Mouse (Mus musculus): Measurements from ENCODE around the gene Mtx3.
A peak's percentile ranks its signal among the peaks of the same experiment; 100 is the strongest.
"Not testable (repeated sequence)": the region's sequence is repeated elsewhere in the genome, so short reads cannot be mapped to it uniquely, and the experiment has no call there.

Mtx3 gene

DNA sequence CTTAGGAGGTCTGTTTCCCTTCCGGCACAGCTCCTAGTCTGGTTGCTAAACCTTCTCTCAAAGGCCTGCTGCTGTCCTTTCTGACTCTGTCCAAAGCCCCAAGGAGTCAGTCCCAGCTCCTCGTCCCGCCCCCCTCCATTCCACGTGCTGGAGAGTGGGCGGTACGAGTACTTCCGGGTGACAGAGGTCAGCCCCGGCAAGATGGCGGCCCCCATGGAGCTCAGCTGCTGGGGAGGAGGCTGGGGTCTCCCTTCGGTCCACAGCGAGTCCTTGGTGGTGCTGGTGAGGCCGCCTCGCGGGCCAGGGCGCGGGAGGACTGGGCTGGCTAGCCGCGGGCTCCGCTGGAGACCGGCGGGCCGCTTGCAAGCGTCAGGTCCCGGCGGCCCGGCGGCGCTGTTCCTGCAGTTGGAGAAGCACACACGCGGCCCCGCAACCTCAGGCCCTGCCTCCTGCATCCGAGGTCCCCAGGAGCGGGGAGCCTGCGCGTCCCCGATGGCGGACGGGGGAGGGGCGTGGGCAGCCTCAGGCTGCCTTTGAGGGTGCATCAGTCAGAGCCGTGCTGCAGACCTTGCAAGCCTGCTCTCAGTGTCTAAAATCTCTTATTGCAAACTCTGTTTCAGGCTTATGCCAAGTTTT lies at the start of gene Mtx3:
TSS of gene Mtx3 (plus strand) at position 175 of the 636 bp plus-strand sequence.
- peak; percentile 21 for DNase-seq (ENCODE audit: low read depth, low spot score)

- DNase-seq (ENCODE audit: low read depth, low spot score) = no peak
Observed at GRCm38 (mm10) chr13:92798830-92799229, 45.7 kb upstream of the Mtx3 start.

- DNase-seq (ENCODE audit: low read depth, low spot score) = no peak
Observed at GRCm38 (mm10) chr13:92799306-92799925, 45.1 kb upstream of the Mtx3 start.

GRCm38 (mm10) chr13:92806785-92807184 lies 37.8 kb upstream of the Mtx3 start:
- no peak for DNase-seq (ENCODE audit: low read depth, low spot score)

DNA sequence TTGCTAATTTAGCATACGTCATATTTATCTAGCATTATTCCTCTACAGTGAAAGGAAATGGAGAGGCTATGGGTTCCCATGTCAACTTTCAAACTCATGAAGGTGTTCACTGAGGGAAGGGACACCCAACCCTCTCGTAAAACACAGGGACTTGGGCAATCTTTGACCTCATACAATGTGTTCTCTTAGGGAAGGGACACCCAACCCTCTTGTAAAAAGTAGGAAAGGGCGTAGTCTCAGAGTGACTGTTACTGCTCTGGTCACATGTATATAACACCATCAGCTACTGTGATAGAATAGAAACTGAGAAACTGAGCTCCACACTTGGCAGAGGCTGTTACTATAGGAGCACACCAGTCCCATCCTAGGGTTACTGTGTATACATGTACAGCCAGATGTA lies 36.7 kb upstream of the Mtx3 start:
- no peak for DNase-seq (ENCODE audit: low read depth, low spot score)

DNA sequence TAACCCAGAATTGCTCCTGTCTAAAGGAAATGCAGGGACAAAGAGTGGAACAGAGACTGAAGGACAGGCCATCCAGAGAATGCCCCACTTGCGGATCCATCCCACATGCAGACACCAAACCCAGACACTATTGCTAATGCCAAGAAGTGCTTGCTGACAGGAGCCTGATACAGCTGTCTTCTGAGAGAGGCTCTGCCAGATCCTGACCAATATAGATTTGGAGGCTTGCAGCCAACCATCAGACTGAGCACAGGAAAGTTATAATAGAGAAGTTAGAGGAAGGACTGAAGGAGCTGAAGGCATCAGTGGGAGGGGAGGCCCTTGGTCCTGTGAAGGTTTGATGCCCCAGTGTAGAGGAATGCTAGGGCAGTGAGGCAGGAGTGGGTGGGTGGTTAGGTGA lies 34.0 kb upstream of the Mtx3 start:
- DNase-seq (ENCODE audit: low read depth, low spot score) = not testable (repeated sequence)

DNA sequence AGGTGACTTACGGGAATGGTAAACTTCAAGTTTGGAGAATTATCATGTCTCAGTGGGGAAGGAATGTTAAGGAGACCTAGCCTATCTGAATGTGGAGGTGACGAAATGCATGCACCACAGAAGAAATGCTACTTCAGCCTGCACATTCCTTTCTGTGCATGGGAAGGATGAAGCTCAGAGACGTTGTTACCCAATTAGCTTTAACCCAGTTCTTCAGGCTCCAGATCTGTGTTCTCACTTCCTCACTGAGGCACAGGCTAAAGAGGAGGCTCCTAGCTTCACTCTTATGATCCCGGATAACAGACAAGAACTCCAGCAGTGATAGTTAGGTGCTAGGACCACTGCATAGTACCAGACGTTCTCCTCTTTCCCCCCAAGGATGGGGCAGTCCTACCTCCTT lies 28.2 kb upstream of the Mtx3 start:
- no peak for DNase-seq (ENCODE audit: low read depth, low spot score)

- no peak for DNase-seq (ENCODE audit: low read depth, low spot score)
Observed at GRCm38 (mm10) chr13:92817357-92817756, 27.2 kb upstream of the Mtx3 start.

DNA sequence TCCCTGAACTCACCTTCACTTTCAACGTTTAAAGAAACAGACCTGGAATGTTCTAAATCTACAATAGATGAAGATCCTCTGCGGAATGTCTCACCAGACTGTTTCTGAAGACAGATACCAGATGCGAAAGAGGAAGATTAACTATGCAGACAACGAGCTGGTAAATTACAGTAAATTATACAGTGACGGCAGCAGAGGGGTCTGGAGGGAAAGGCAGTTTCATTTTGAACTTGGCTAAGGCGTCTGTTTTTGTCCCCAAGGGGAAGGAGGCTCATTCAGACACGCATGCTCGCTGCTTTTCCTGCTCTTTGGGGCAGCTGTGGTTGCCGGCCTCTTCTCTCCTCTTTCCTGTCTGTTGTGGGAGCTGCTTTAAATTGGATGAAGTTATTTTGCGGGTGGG lies 15.7 kb upstream of the Mtx3 start:
- no peak for DNase-seq (ENCODE audit: low read depth, low spot score)

DNA sequence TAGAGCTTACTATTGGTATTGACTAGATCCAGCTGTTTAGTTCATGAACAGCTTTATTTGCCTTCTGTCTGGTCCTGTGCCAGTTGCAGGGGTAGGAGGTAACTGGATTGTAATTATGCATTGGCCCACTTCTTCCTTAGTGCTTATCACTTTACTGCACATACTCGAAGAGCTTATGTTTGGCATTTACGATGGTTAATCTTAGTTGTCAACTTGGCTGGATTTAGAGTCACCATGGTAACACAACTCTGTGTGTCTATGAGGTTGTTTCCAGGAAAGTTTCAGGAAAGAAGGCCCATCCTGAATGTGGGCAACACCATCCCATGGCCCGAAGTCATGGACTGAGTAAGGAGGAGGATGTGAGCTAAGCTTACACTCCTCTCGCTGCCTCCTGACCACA lies 11.4 kb upstream of the Mtx3 start:
- DNase-seq (ENCODE audit: low read depth, low spot score) = no peak

DNA sequence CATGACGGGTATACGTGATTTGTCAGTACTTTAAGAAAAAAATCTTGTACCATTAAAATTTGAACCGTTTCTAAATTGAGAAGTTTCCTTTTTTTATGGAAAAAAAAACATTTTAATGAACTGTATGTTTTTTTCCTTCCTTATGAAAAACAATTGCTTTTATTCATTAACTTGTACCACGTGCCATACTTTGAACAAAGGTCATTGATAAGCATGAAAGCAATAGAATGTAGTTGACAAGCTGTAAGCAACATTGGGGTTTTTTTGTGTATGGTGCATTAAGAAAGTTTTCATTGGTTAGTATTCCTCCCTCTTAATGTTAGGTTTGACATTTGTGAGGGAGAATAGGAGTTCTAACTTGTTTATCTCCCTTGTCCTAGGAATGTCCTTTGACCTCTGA lies 1.9 kb downstream of the Mtx3 start:
- DNase-seq (ENCODE audit: low read depth, low spot score) = no peak

- no peak for DNase-seq (ENCODE audit: low read depth, low spot score)
Observed at GRCm38 (mm10) chr13:92847336-92847735, 2.8 kb downstream of the Mtx3 start.

DNA sequence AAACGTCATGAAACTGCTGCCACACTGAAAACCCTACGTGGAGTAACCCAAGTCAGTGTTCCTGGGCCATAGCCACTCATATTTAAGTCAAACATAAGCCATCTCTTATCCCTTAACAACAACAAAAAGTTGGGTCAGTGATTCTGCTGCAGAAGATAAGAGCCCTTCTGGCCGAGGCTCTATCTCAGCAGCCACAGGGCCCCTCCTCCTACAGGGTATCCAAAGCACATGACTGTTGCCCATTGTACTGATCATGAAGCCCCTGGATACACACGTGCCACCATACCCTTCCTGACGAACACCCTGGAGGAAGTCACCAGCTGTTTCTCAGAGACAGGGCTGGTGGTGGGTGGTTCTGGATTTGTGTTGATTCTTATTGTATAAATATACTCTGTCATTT lies 3.4 kb downstream of the Mtx3 start:
- DNase-seq (ENCODE audit: low read depth, low spot score) = no peak

DNA sequence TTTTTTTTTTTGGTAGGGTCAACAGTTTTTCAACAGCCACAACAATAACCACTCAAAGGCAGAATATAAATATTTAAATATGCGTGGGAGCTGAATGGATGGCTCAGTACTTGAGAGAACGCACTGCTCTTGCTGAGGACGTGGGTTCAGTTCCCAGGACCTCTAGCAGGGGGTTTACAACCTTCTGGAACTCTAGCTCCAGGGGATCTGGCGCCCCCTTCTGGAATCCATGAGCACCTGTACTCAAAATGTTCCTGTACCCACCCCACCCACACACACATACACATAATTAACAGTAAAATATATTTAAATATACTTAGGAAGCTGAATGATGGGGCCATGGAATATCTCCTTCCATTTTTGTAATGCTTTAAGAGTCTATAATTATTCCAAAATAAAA lies 11.3 kb downstream of the Mtx3 start:
- DNase-seq (ENCODE audit: low read depth, low spot score) = no peak

DNA sequence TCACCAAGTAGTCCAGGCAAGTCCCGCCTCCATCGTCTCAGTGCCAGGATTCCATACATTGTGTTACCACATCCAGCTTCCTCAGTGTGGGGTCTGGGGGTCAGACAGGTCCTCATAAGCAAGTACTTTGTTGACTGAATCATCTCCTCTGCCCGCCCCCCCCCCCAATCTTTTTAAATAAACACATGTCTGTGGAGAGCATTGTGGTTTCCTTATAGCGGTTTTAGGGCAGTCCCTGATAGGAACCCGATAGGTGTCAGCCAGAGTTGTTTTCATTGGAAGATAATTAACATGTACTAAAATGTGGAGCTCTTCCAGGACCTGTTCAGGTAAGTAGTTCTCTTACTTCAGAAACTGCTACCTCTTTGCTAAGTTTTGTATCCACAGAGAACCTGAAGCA lies 14.2 kb downstream of the Mtx3 start:
- DNase-seq (ENCODE audit: low read depth, low spot score) = no peak

GRCm38 (mm10) chr13:92859959-92860358 lies 15.4 kb downstream of the Mtx3 start:
- no peak for DNase-seq (ENCODE audit: low read depth, low spot score)

GRCm38 (mm10) chr13:92865358-92865757 lies 20.8 kb downstream of the Mtx3 start:
- DNase-seq (ENCODE audit: low read depth, low spot score) = no peak

DNA sequence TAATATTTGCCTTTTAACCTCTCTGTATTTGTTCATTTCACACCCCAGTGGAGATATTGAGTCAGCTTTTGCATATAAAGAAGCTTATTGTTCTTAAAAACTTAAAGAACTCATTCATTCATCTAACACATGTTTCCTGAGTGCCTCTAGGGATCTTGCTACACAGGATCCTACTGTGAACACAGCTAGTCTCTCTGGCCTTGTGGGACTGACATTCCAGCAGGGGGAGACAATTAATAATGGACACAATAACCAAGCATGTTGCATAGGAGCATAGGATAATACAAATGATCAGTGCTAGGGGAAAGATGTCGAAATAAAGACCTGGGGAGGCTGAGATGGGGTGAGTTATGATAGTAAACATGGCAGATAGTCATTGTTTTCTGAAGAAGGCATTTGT lies 22.1 kb downstream of the Mtx3 start:
- DNase-seq (ENCODE audit: low read depth, low spot score) = no peak

DNA sequence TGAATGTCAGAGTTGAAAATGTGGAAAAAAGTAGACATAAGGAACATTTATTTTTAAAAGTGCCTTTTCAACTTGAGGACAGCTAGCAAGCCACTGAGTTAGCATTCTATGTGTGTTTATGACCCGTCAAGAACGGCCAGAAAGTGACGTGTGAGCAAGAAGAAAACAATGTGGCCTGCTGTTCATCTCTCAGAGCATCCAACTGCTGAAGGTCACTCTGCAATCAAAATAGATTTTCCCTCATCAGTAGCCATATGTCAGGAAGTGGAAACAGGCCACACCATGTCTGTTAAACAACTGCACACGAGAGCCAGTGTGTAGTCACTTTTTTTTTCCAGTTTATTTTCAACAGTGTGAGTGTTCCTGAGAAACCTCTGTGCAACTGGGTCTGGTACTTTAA lies 35.0 kb downstream of the Mtx3 start:
- no peak for DNase-seq (ENCODE audit: low read depth, low spot score)

DNA sequence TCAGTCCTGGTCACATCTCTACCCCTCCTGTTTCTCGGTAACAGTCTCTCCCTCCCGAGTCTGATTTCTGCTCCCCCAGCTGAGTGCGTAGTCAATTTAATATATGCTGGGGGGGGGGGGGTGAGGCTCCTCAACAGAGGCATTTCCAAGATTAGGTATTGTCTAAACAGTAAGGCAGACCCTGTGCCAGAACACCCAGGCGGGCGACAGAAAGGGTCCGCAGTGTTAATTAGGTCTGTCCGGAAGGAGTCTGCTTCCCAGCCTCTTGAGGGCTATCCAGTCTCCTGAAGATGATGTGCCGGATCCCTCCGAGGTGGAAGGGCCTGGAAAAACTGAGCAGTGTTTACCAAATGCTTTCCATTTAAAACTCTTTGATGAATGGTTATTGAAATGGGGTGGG lies 35.4 kb downstream of the Mtx3 start:
- DNase-seq (ENCODE audit: low read depth, low spot score) = no peak

GRCm38 (mm10) chr13:92880589-92880988 lies 36.0 kb downstream of the Mtx3 start:
- DNase-seq (ENCODE audit: low read depth, low spot score) = no peak

GRCm38 (mm10) chr13:92882271-92882985 lies 37.9 kb downstream of the Mtx3 start:
- no peak for DNase-seq (ENCODE audit: low read depth, low spot score)
